34 mouse cellular contexts compared by ENCODE assay signal in genomic region chr16:72350422-72350821, GRCm38 (mm10). TPM values are rescaled to one million over a fixed set of nuclear protein-coding genes. Genes with fewer than 3 reads are reported as not detected.
DNase-seq lines count a peak whose midpoint lies in the region; ATAC-seq lines count a peak whose summit lies in the region.
"Had no signal": no experiment of that assay in that cellular context is flagged by ENCODE, and none has a peak within 500 bp of the region (broad histone marks: within the 10 kb centered on the region; RNA-seq: fewer than 3 reads in every experiment).

No protein-coding gene starts in this region.

- no peak overlapping the region for H3K4me3 ChIP-seq in heart, embryonic 16.5 days (ENCODE audit: low read length)
- no peak overlapping the region for H3K4me3 ChIP-seq in embryonic facial prominence, embryonic 12.5 days
- H3K4me3 ChIP-seq: forebrain, embryonic 10.5 days; hindbrain, embryonic 10.5 days; hindbrain, embryonic 15.5 days; left cerebral cortex, adult 2 months; limb, embryonic 13.5 days; lung, embryonic 15.5 days; neural tube, embryonic 15.5 days had no signal

- no peak for DNase-seq in heart, postnatal 4 days
- peak; percentile 20 for DNase-seq in CD4-positive helper T cell, adult 2 months (ENCODE audit: low read depth, low spot score)
- DNase-seq in R1 (ENCODE audit: low read depth, low spot score) = peak; percentile 3
- no peak for DNase-seq in cerebellum, postnatal 14 days
- no peak for DNase-seq in urinary bladder, adult 2 months (ENCODE audit: low spot score)
- no peak for DNase-seq in layer of hippocampus, adult 8-10 months (ENCODE audit: low spot score in 2 of 2)
- DNase-seq: adrenal gland, adult 2 months; adrenal gland, postnatal 36 days; B cell, adult 2 months; cerebellum, adult 8-10 months; embryo, embryonic 11 days; gastrocnemius, postnatal 14 days; heart, adult 18-20 months; kidney, adult 11 months; kidney, postnatal 14 days; retina, postnatal 1 day; right cerebral cortex, postnatal 14 days had no signal

- WGBS in heart, embryonic 16.5 days = 65% methylated on average over 5 of the region's 5 CpGs
- 43% methylated on average over 5 of the region's 5 CpGs for WGBS in embryonic facial prominence, embryonic 12.5 days

- peak; percentile 69 for ATAC-seq in heart, embryonic 16.5 days (replicated peaks; ENCODE audit: extremely low read depth, insufficient read depth, low FRiP score)
- ATAC-seq in embryonic facial prominence, embryonic 12.5 days (ENCODE audit: insufficient number of reproducible peaks, insufficient read depth, low FRiP score, low TSS enrichment) = 0 out of 2 replicates have a peak, but pooled peaks have one; percentile 47
- ATAC-seq: forebrain, embryonic 16.5 days; inflammation-experienced regulatory T-cells, adult 6 months; Patski had no signal

- no peaks in the 10 kb centered on the region for H3K36me3 ChIP-seq in heart, embryonic 16.5 days (ENCODE audit: control insufficient read depth, insufficient read depth)
- H3K36me3 ChIP-seq in embryonic facial prominence, embryonic 12.5 days = no peaks in the 10 kb centered on the region
- H3K36me3 ChIP-seq: forebrain, embryonic 10.5 days; hindbrain, embryonic 10.5 days; hindbrain, embryonic 15.5 days; limb, embryonic 13.5 days; lung, embryonic 15.5 days; neural tube, embryonic 15.5 days had no signal

- no peak overlapping the region for H3K9ac ChIP-seq in heart, embryonic 16.5 days (ENCODE audit: low read length)
- H3K9ac ChIP-seq in embryonic facial prominence, embryonic 12.5 days = no peak overlapping the region
- H3K9ac ChIP-seq: hindbrain, embryonic 15.5 days; limb, embryonic 13.5 days; lung, embryonic 15.5 days; neural tube, embryonic 15.5 days had no signal

- H3K4me1 ChIP-seq in heart, embryonic 16.5 days (ENCODE audit: control insufficient read depth, insufficient read depth, low read length) = no peaks in the 10 kb centered on the region
- H3K4me1 ChIP-seq in embryonic facial prominence, embryonic 12.5 days = peaks cover 9% of the 10 kb centered on the region
- H3K4me1 ChIP-seq: hindbrain, embryonic 10.5 days; hindbrain, embryonic 15.5 days; lung, embryonic 15.5 days; neural tube, embryonic 15.5 days had no signal

- no peaks in the 10 kb centered on the region for H3K9me3 ChIP-seq in heart, embryonic 16.5 days (replicated peaks; ENCODE audit: control insufficient read depth, low read length)
- H3K9me3 ChIP-seq in embryonic facial prominence, embryonic 12.5 days = no peaks in the 10 kb centered on the region
- H3K9me3 ChIP-seq: forebrain, embryonic 10.5 days; hindbrain, embryonic 10.5 days; hindbrain, embryonic 15.5 days; limb, embryonic 13.5 days; lung, embryonic 15.5 days; neural tube, embryonic 15.5 days had no signal

- H3K27me3 ChIP-seq in heart, embryonic 16.5 days (ENCODE audit: control insufficient read depth, insufficient read depth, low read length) = no peaks in the 10 kb centered on the region
- no peaks in the 10 kb centered on the region for H3K27me3 ChIP-seq in embryonic facial prominence, embryonic 12.5 days
- H3K27me3 ChIP-seq: hindbrain, embryonic 15.5 days; lung, embryonic 15.5 days; neural tube, embryonic 15.5 days had no signal

- H3K4me2 ChIP-seq in heart, embryonic 16.5 days (ENCODE audit: low read depth, low read length) = no peak overlapping the region
- H3K4me2 ChIP-seq in embryonic facial prominence, embryonic 12.5 days (replicated peaks) = no peak overlapping the region
- H3K4me2 ChIP-seq: heart, embryonic 11.5 days; hindbrain, embryonic 15.5 days; limb, embryonic 13.5 days; liver, embryonic 11.5 days; lung, embryonic 15.5 days; midbrain, embryonic 11.5 days; neural tube, embryonic 15.5 days had no signal

- no peak overlapping the region for H3K27ac ChIP-seq in heart, embryonic 16.5 days (ENCODE audit: low read length)
- H3K27ac ChIP-seq in embryonic facial prominence, embryonic 12.5 days = peak overlapping the region; percentile 9; the same call in 1 of the 2 replicates
- H3K27ac ChIP-seq: forebrain, embryonic 10.5 days; hindbrain, embryonic 10.5 days; hindbrain, embryonic 15.5 days; left cerebral cortex, adult 2 months; limb, embryonic 13.5 days; lung, embryonic 15.5 days; neural tube, embryonic 15.5 days had no signal

RNA-seq across cellular contexts. Expression of gene Robo1, which starts 42.3 kb away (rescaled TPM):
- polyA plus RNA-seq in heart, embryonic 16.5 days (2015; fragmentation: Nextera tagmentation; extraction: Ambion mirVana) = 8.0 and 11.6 TPM in 2 replicates
- 10 to 100 TPM in 1 of 2 experiments, 1 to 10 TPM in 1; 8.7 to 10.6 TPM for total RNA-seq in heart, postnatal 4 days (2021)
- 77.9 and 80.4 TPM in 2 replicates for polyA plus RNA-seq in embryonic facial prominence, embryonic 12.5 days (2016; fragmentation: Nextera tagmentation; extraction: Ambion mirVana)
- 7.2 and 10.0 TPM in 2 replicates for polyA plus RNA-seq in urinary bladder, adult 2 months (2012; rRNA removed)
- 10 to 100 TPM; 48.7 to 62.3 (median 50.6) TPM for total RNA-seq in layer of hippocampus, adult 8-10 months (2022)
- total RNA-seq: megakaryocyte progenitor cell, adult 5-6 weeks; MEL had no signal
- polyA plus RNA-seq: Patski had no signal

Comparison
In these comparisons a context has a peak if more than half of its experiments do, and no peak if none do; other contexts are left out.
1. DNase-seq: peak in CD4-positive helper T cell, adult 2 months (single experiment) and R1 (single experiment); none in heart, postnatal 4 days (single experiment), cerebellum, postnatal 14 days (0 of 2), urinary bladder, adult 2 months (single experiment) and layer of hippocampus, adult 8-10 months (0 of 2).